Mouse (Mus musculus): Measurements from ENCODE around the gene Smarcd3. TPM values are rescaled to one million over a fixed set of nuclear protein-coding genes. Genes with fewer than 3 reads are reported as not detected.

Smarcd3 gene
- total RNA-seq, 2 experiments from 2014 or later = not detected

GRCm38 (mm10) chr5:24623041-24623985 is 898 bp downstream of the Smarcd3 start:
- ATAC-seq (replicated peaks; ENCODE audit: low FRiP score, poor library complexity, severe bottlenecking) = no peak

DNA sequence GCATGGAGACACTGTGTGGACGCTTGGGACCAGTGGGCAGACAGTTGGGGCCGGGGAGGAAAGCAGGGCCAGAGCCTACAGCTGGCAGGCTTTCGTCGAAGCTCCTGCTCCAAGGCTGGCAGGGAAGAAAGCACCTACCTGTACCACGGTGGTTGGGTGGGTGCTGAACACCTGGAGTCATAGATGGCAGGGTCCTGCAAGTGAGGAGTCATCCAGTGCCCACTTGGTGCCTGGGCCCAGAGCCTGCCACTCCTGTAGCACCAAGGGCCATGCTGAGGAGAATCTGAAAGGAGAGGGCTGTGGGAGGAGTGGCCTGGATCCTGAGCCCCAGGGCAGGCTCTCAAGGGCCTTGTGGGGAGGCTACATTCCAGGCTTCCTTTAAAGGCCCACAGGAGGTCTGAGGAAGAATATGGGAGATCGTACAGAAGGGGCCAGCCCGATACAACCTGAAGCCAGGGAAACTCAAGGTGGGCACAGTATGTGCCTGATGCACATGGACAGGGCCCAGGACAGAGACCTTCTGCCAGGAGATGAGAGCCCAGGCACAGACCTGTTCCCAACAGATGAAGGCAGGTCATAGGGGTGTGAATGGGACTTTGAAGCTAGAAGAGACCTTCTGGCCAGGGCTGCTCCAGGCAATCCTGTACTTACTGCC is 1.7 kb downstream of the Smarcd3 start:
- ATAC-seq (replicated peaks; ENCODE audit: low FRiP score, poor library complexity, severe bottlenecking) = no peak

DNA sequence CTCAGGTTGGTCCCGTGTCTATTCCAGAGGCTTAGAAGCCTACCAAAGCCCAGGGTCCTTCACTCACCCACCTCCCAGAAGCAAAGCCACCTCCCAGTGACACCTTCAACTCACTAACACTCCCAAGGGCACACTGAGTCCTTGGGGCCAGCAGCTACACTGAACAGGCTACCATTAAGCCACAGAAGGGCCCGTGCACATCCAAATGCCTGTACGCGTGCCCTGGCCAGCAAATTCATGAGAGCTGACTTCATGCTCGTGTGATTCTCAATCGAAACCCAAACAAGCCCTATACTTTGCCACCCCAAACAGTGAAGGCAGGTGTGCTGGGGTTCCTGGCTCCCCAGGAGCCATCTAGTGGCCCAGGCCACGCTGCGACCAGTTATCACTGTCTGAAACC is 3.6 kb downstream of the Smarcd3 start:
- no peak for ATAC-seq (replicated peaks; ENCODE audit: low FRiP score, poor library complexity, severe bottlenecking)

DNA sequence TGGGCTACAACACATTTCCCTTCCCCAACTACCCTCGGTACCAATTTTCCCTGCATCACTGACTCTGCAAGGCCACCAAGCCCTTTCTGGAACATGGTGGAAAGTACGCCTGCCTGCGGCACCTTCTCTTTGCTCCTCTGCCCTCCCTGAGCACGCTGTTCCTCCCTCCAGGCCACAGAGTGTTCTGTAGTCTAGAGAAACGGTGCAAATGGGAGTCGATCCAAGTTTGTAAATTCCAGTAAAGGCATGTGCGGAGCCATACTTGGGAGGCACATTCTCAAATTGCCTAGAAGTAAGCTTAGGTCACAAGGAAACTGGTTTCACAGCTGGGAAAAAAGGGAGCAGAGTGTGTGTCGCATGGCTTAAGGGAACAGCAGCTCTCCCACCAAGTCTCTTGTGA is 4.1 kb downstream of the Smarcd3 start:
- ATAC-seq (replicated peaks; ENCODE audit: low FRiP score, poor library complexity, severe bottlenecking) = no peak

DNA sequence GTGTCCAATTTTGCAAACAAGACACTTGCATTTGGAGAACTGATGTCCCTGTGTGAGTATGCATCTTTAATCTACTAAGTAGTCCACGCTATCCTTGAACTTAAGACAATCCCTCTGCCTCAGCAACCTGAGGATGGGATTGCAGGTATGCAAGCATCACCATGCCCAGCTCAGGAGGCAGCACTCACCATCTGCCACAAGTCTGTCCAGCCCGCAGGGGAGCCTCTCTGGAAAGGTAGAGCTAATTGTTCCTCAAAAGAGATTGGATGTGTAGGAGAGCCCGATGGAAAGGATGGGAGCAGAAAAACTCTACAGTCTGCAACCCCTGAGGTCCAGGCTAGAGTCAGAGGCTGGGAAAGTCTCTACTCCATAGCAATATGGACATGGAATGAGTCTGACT is 5.3 kb downstream of the Smarcd3 start:
- ATAC-seq (replicated peaks; ENCODE audit: low FRiP score, poor library complexity, severe bottlenecking) = no peak

- no peak for ATAC-seq (replicated peaks; ENCODE audit: low FRiP score, poor library complexity, severe bottlenecking)
Measured at GRCm38 (mm10) chr5:24615097-24615496, 9.1 kb downstream of the Smarcd3 start.

DNA sequence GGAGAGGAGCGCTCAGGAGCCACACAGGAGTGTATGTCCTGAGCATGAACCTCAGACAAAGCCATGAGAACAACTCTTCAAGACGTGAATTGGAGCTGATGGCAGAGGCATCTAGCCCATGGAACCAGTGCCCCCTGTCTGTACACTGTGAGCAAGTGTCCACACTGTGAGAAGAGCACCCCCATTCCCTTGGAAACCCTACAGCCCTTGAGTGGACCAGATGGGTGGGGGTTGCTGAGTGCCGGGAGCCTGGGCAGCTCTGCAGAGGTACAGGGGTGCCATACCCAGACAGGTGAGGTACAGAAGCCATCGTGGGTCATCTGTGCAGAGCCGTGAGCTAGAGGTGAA is 11.9 kb downstream of the Smarcd3 start:
- no peak for ATAC-seq (replicated peaks; ENCODE audit: low FRiP score, poor library complexity, severe bottlenecking)

GRCm38 (mm10) chr5:24611366-24612301 is 12.6 kb downstream of the Smarcd3 start:
- ATAC-seq (replicated peaks; ENCODE audit: low FRiP score, poor library complexity, severe bottlenecking) = no peak; the same call in 1 of the 2 replicates

DNA sequence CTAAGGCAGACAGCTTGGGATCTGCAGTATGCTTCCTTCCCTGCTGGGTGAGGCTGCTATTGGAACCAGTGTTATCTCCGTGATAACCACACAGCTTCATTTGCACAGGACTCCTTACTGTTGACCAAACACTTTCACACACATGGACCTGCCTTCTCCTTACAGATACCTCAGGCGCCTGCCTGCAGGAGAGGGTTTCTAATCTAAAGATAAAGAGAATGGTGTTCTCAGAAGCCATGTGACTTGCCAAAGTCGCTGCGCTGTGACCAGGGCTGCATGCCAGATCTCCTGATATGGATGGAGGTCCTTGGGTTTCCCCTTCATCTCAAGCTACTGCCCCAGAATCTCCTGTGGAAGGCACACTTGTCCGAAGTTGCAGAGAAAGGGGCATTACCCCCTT is 14.8 kb downstream of the Smarcd3 start:
- no peak for ATAC-seq (replicated peaks; ENCODE audit: low FRiP score, poor library complexity, severe bottlenecking)

DNA sequence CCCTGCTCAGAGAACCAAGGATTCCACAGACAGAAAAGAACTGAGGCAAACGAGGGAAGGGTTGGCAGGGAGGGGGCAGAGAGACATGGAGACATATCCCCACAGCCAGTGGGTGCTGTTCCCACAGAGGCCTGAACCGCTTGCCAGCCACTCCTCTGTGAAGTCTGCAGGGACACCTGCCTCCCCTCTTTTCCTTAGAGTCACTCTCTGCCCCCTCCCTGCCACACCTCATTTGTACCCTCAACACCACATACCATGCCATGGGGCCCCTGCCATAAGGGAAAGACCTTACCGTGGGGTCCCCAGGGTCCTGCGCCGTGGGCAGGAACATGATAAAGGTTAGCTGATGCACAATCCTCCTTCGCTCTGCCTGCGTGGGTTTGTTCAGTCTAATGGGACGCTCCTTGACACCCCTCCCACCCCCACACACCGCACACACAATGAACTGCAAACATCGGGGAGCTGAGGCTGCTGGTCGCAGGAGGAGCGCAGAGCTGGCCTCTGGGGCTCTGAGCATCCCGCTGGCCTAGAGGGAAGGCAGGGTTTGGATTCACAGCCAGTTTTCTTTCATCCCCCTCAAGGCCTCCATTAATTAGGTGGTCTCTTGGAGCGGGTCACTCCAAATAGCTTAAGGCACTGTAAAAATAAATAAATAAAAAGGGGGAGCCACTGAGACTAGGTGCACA is 18.1 kb downstream of the Smarcd3 start:
- no peak for ATAC-seq (replicated peaks; ENCODE audit: low FRiP score, poor library complexity, severe bottlenecking)

DNA sequence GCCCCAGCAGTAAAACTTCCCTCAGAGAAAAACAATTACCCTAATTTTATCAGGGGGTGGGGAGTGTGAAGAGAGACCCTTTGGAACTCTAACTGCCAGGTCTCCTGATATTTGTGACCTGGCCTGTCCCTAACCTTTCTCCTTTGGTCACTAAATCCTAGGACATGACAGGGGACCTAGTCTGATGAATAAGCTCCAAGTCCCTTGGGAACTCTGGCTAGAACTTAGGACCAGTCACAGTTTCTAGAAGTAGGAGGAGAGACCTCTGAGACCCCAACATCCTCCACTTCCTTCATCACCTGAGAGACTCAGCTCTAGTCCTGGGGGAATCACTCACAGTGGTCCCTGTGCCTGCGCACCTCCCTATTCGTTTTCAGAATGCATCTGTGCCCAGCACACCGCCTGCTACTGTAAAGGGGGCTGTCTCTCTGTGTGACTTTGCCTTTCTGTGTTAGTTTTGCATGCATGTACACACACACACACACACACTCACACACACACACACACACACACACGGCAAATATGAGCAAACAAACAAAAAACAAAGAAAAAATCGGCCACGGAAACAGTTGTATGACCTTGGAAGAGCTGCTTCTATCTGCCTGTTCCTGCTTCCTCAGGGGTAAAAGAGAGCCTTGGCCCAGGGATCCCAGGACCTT is 18.8 kb downstream of the Smarcd3 start:
- ATAC-seq (replicated peaks; ENCODE audit: low FRiP score, poor library complexity, severe bottlenecking) = no peak

DNA sequence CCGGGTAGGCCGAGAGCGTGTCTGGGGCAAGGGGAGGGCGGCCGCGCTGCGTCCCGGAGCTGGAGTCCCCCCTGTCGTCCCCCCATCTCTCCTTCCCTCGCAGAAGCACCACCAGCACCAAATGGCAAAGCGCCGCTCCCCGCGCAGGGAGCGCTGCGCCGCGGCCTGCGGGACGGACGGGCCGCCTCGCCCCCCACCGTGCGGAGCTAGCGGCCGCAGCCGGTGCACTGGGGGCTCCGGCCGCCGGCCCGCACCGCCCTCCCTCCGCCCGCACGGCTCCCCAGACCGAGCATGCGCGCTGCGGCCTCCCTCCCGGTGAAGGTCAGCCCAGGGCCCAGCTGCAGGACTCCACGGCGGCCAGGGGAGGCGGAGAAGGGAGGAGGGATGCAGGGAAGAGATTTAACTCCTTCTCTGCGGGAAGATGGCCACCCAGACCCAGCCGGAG is 19.5 kb downstream of the Smarcd3 start:
- ATAC-seq (replicated peaks; ENCODE audit: low FRiP score, poor library complexity, severe bottlenecking) = no peak

DNA sequence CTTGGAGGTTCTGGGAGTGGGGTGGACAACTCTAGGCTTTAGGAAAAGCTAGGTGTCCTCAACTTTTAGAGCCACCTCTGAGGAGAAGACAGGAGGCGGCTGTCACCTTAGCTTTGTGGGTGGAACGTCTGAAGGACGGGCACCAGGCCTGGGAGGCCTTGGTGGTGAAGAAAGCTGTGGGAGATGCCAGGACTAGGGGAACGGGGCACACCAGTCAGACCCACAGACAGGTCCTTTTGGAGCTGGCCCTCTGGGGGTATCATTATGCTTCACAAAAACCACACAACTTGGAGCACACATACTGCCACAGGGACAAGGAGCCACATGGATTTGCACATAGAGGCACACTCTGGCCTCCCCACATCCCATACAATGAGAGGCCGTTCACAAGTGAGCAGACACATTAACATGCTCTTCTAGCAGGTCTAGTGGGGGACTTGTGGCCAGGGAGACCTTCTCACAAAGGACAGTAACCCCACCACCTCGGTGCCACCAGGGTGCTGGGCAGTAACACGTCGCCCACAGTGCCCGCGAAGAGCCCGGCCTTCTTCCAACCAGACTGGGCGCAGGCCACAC is 20.0 kb downstream of the Smarcd3 start:
- no peak for ATAC-seq (replicated peaks; ENCODE audit: low FRiP score, poor library complexity, severe bottlenecking)

GRCm38 (mm10) chr5:24603431-24604010 is 20.7 kb downstream of the Smarcd3 start:
- ATAC-seq (replicated peaks; ENCODE audit: low FRiP score, poor library complexity, severe bottlenecking) = no peak

DNA sequence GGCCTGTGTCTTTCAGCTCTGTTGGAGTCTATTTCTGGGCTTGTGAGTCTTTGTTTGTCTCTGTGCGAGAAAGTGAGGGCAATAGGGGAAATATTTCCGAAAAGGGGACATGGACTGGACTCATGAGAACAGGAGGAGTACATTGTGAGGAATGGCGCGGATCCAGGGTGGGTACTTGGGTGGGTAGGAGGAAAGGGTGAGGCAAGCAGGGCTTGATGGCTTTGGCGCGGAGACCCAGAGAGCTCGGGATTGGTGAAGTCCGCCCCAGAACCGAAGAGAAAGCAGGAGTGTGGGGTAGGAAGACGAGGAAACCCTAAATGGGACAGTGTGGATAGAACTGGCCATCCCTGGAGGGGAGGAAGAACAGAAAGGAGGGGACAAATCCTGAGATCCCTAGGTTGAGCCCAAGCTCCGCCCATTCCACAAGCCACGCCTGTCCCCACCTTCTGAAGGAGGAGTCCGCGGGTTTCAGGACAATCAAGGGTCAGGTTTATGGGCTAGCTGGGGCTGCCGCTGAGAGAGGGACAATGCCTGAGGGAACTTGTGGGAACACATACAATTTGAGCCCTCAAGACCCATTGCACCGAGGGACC is 21.4 kb downstream of the Smarcd3 start:
- no peak for ATAC-seq (replicated peaks; ENCODE audit: low FRiP score, poor library complexity, severe bottlenecking)

DNA sequence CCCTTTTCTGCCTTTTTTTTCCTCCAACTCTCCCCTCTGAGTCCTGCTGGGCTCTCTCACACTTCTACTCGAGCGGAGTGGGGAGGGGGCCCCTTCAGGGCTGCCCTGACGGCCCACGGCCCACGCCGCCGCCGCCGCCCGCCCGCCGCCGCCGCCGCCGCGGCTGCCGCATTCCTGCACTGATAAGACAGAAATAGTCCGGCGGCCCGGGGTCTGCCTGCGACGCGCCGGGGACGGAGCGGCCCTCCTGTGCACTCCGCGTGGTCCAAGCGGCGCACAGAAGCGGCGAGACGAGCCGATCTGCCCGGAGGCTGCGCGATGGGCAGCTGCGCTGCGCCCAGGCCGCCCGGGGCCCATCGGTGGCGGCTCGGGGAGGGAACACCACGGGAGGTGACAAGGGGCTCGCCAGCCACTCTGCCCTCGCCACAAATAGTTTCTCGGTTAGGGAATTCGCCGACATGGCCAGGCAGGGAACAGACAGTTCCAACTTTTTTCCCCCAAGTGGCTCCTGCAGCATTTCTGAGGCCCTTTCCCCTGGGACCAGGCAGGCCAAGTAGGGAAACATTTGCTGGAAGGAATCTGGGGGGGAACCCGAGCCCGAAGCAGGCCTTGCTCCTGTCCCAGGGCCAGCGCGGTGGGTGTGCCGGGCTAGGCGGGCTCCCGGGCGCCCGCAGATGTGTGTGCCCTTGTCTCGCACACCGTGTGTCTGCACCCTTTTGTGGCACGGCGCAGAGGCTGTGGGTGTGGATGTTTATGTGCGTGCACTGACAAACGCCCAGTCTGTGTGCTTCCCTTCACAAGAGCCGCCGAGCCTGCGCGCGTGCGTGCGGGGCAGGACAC is 22.1 kb downstream of the Smarcd3 start:
- ATAC-seq (replicated peaks; ENCODE audit: low FRiP score, poor library complexity, severe bottlenecking) = no peak

Measured in erythroid progenitor cell, adult 5-6 weeks (primary cell).